Mouse (Mus musculus): ENCODE measurements around the gene Tnrc18. TPM values are rescaled to one million over a fixed set of nuclear protein-coding genes. Genes with fewer than 3 reads are reported as not detected.

Gene Tnrc18
- total and polyA plus RNA-seq, 3 experiments = 0.71 to 7.7 (median 5.2) TPM

GRCm38 (mm10) chr5:142713966-142714365, 103.5 kb downstream of the Tnrc18 start:
- H3K36me3 ChIP-seq (replicated peaks in 1 of 2; ENCODE audit: control insufficient read depth in 1 of 2, insufficient read depth in 1 of 2, low read length in 1 of 2) = no peaks in the 10 kb centered on the region

DNA sequence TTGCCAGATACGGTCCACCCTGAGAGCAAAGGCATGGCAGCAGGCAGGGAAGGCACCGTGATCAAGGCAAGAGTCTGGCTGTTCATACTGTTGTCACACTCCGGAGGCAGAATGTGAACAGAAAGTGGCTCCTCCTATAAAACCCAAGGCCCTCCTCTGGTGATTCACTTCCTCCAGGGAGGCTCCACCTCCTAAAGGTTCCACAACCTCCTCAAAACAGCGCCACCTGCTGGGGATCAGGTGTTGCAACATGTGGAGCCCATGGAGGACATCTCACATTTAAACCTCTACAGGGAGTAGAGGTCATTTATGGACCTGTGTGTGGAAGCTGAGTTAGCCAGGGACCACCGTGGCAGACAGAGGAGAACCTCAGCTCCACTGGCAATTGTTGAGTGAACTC, 105.1 kb downstream of the Tnrc18 start:
- H3K4me3 ChIP-seq (replicated peaks in 1 of 3; ENCODE audit: low read depth in 2 of 3, low read length in 2 of 3, poor library complexity in 1 of 3) = no peak overlapping the region
- H3K79me2 ChIP-seq (replicated peaks; ENCODE audit: control insufficient read depth, extremely low read depth, insufficient read depth, poor library complexity, severe bottlenecking) = no peaks in the 10 kb centered on the region
- no peak overlapping the region for H3K9ac ChIP-seq (ENCODE audit: insufficient read depth, low read depth)
- peaks cover 16% of the 10 kb centered on the region for H3K9me3 ChIP-seq (replicated peaks; ENCODE audit: low read length)
- no peaks in the 10 kb centered on the region for H3K4me1 ChIP-seq (ENCODE audit: control insufficient read depth in 1 of 2, insufficient read depth in 2 of 2)
- dilution Hi-C loops (cut with MboI; ENCODE audit: extremely low pct_ligation_motif_present, extremely low pct_unique_long_range_greater_than_20kb, low sequenced_read_pairs) = no loop called here
- H3K27me3 ChIP-seq (replicated peaks) = peaks cover 39% of the 10 kb centered on the region
- DNase-seq (ENCODE audit: extremely low read depth) = peak; percentile 21
- no peak overlapping the region for H3K27ac ChIP-seq (ENCODE audit: insufficient read depth, low read depth)
- in situ Hi-C loops (cut with MboI; ENCODE audit: low pct_ligation_motif_present, low pct_unique_long_range_greater_than_20kb, low sequenced_read_pairs) = loop anchor here (25.0 kb wide), 1 partner anchor 125 kb away; no protein-coding TSS in a partner anchor
- TF ChIP-seq PAX5 (IDR thresholded peaks at IDR 0.05; ENCODE audit: low read length) (no peak), CTCF (conservative IDR thresholded peaks at IDR 0.05 in 1 of 2, IDR thresholded peaks at IDR 0.05 in 1 of 2; ENCODE audit: low read depth in 2 of 2, low read length in 2 of 2) (peak in 1 of 2 experiments; percentile 26; a peak in 3 of 4 replicates), MAZ (IDR thresholded peaks at IDR 0.05; ENCODE audit: low read depth, low read length) (no peak)
- no peak overlapping the region for H3K4me2 ChIP-seq (ENCODE audit: insufficient read depth, low read depth, poor library complexity, severe bottlenecking)
- H3K36me3 ChIP-seq (replicated peaks in 1 of 2; ENCODE audit: control insufficient read depth in 1 of 2, insufficient read depth in 1 of 2, low read length in 1 of 2) = no peaks in the 10 kb centered on the region

More at GRCm38 (mm10) chr5:142713966-142714365, 103.5 kb downstream of the Tnrc18 start:
- dilution Hi-C loops (cut with MboI; ENCODE audit: extremely low pct_ligation_motif_present, extremely low pct_unique_long_range_greater_than_20kb, low sequenced_read_pairs) (no loop called here), in situ Hi-C loops (cut with MboI; ENCODE audit: low pct_ligation_motif_present, low pct_unique_long_range_greater_than_20kb, low sequenced_read_pairs) (loop anchor here (25.0 kb wide), 1 partner anchor 127 kb away; no protein-coding TSS in a partner anchor)
- TF ChIP-seq RCOR1 (conservative IDR thresholded peaks at IDR 0.05; ENCODE audit: low read depth, low read length) = no peak
- TF ChIP-seq RAD21 (IDR thresholded peaks at IDR 0.05; ENCODE audit: low read depth, low read length) = no peak
- no peak for TF ChIP-seq POLR2AphosphoS2 (IDR thresholded peaks at IDR 0.05; ENCODE audit: low read depth, low read length)
- TF ChIP-seq USF1 (IDR thresholded peaks at IDR 0.05; ENCODE audit: low read depth, low read length) = no peak
- no peak for TF ChIP-seq MYC (IDR thresholded peaks at IDR 0.05; ENCODE audit: low read depth, low read length)
- H3K9me3 ChIP-seq (replicated peaks; ENCODE audit: low read length) = peaks cover 16% of the 10 kb centered on the region
- DNase-seq (ENCODE audit: extremely low read depth) = no peak
- H3K27ac ChIP-seq (ENCODE audit: insufficient read depth, low read depth) = no peak overlapping the region
- no peaks in the 10 kb centered on the region for H3K4me1 ChIP-seq (ENCODE audit: control insufficient read depth in 1 of 2, insufficient read depth in 2 of 2)
- peaks cover 30% of the 10 kb centered on the region for H3K27me3 ChIP-seq (replicated peaks)
- no peak overlapping the region for H3K9ac ChIP-seq (ENCODE audit: insufficient read depth, low read depth)
- no peak overlapping the region for H3K4me3 ChIP-seq (replicated peaks in 1 of 3; ENCODE audit: low read depth in 2 of 3, low read length in 2 of 3, poor library complexity in 1 of 3)
- H3K79me2 ChIP-seq (replicated peaks; ENCODE audit: control insufficient read depth, extremely low read depth, insufficient read depth, poor library complexity, severe bottlenecking) = no peaks in the 10 kb centered on the region
- H3K4me2 ChIP-seq (ENCODE audit: insufficient read depth, low read depth, poor library complexity, severe bottlenecking) = no peak overlapping the region

DNA sequence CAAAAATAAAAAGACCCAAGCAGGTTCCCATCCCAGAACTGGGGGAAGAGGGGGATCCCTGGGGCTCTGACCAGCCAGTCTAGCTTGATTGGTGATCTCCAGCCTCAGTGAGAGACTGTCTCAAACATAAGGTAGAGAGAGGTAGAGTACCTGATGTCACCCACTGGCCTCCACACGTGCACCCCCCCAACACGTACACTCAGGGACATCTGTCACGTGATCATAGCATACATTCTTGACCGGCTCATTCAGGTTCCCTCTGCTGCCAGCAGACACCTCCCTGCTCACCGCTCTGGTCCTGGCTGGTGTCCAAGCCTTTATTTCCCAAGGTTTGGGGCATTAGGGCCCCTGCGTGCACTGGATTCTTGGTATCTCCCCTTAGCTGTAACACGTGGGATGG, 108.0 kb downstream of the Tnrc18 start:
- no peak for DNase-seq (ENCODE audit: extremely low read depth)
- no peaks in the 10 kb centered on the region for H3K79me2 ChIP-seq (replicated peaks; ENCODE audit: control insufficient read depth, extremely low read depth, insufficient read depth, poor library complexity, severe bottlenecking)
- dilution Hi-C loops (cut with MboI; ENCODE audit: extremely low pct_ligation_motif_present, extremely low pct_unique_long_range_greater_than_20kb, low sequenced_read_pairs) = no loop called here
- no peak overlapping the region for H3K4me3 ChIP-seq (replicated peaks in 1 of 3; ENCODE audit: low read depth in 2 of 3, low read length in 2 of 3, poor library complexity in 1 of 3)
- peaks cover 16% of the 10 kb centered on the region for H3K9me3 ChIP-seq (replicated peaks; ENCODE audit: low read length)
- no peaks in the 10 kb centered on the region for H3K4me1 ChIP-seq (ENCODE audit: control insufficient read depth in 1 of 2, insufficient read depth in 2 of 2)
- H3K9ac ChIP-seq (ENCODE audit: insufficient read depth, low read depth) = no peak overlapping the region
- H3K27ac ChIP-seq (ENCODE audit: insufficient read depth, low read depth) = no peak overlapping the region
- in situ Hi-C loops (cut with MboI; ENCODE audit: low pct_ligation_motif_present, low pct_unique_long_range_greater_than_20kb, low sequenced_read_pairs) = loop anchor here (25.0 kb wide), 1 partner anchor 122 kb away; no protein-coding TSS in a partner anchor
- H3K27me3 ChIP-seq (replicated peaks) = peaks cover 38% of the 10 kb centered on the region
- no peak overlapping the region for H3K4me2 ChIP-seq (ENCODE audit: insufficient read depth, low read depth, poor library complexity, severe bottlenecking)
- no peaks in the 10 kb centered on the region for H3K36me3 ChIP-seq (replicated peaks in 1 of 2; ENCODE audit: control insufficient read depth in 1 of 2, insufficient read depth in 1 of 2, low read length in 1 of 2)
- peak; percentile 12 for TF ChIP-seq USF1 (IDR thresholded peaks at IDR 0.05; ENCODE audit: low read depth, low read length)
- no peak for TF ChIP-seq SMC3 (IDR thresholded peaks at IDR 0.05; ENCODE audit: low read depth, low read length)
- TF ChIP-seq GABPA (IDR thresholded peaks at IDR 0.05; ENCODE audit: insufficient replicate concordance, low read depth, low read length) = no peak
- TF ChIP-seq BHLHE40 (IDR thresholded peaks at IDR 0.05; ENCODE audit: low read depth, low read length) = peak; percentile 39; the same call in 1 of the 2 replicates
- TF ChIP-seq ELF1 (IDR thresholded peaks at IDR 0.05; ENCODE audit: low read depth, low read length) = no peak
- TF ChIP-seq NRF1 (IDR thresholded peaks at IDR 0.05; ENCODE audit: low read depth, low read length) = no peak
- TF ChIP-seq JUND (conservative IDR thresholded peaks at IDR 0.05; ENCODE audit: low read depth, low read length) = no peak
- TF ChIP-seq PAX5 (IDR thresholded peaks at IDR 0.05; ENCODE audit: low read length) = no peak
- no peak for TF ChIP-seq NELFE (IDR thresholded peaks at IDR 0.05; ENCODE audit: low read depth, low read length)
- no peak for TF ChIP-seq MEF2A (IDR thresholded peaks at IDR 0.05; ENCODE audit: borderline replicate concordance, low read depth, low read length)
- no peak for TF ChIP-seq TBP (conservative IDR thresholded peaks at IDR 0.05; ENCODE audit: low read depth, low read length)
- TF ChIP-seq RCOR1 (conservative IDR thresholded peaks at IDR 0.05; ENCODE audit: low read depth, low read length) = no peak
- no peak for TF ChIP-seq RAD21 (IDR thresholded peaks at IDR 0.05; ENCODE audit: low read depth, low read length)
- TF ChIP-seq JUN (IDR thresholded peaks at IDR 0.05; ENCODE audit: insufficient read depth, low read depth, low read length) = no peak
- 0 out of 2 replicates have a peak, but pooled peaks have one; percentile 20 for TF ChIP-seq USF2 (conservative IDR thresholded peaks at IDR 0.05; ENCODE audit: low read depth, low read length)
- no peak for TF ChIP-seq TCF12 (IDR thresholded peaks at IDR 0.05; ENCODE audit: low read depth, low read length)
- TF ChIP-seq UBTF (IDR thresholded peaks at IDR 0.05; ENCODE audit: low read depth, low read length) = no peak
- TF ChIP-seq SIN3A (IDR thresholded peaks at IDR 0.05; ENCODE audit: low read length) = no peak
- no peak for TF ChIP-seq MAZ (IDR thresholded peaks at IDR 0.05; ENCODE audit: low read depth, low read length)
- no peak for TF ChIP-seq ZC3H11A (IDR thresholded peaks at IDR 0.05; ENCODE audit: low read depth, low read length)
- no peak for TF ChIP-seq CTCF (conservative IDR thresholded peaks at IDR 0.05 in 1 of 2, IDR thresholded peaks at IDR 0.05 in 1 of 2; ENCODE audit: low read depth in 2 of 2, low read length in 2 of 2)
- no peak for TF ChIP-seq ZNF384 (IDR thresholded peaks at IDR 0.05; ENCODE audit: low read depth, low read length)

Measured in CH12.LX (cell line).